Mouse (Mus musculus) adrenal gland, adult 10 weeks (tissue): ENCODE results near the gene Cyp2c65. TPM values are rescaled to one million over a fixed set of nuclear protein-coding genes. Genes with fewer than 3 reads are reported as not detected.

Experiments
- polyA plus RNA-seq: library from polyadenylated mRNA; stranded (reverse); fragments of 350-450 nt; fragmentation: Illumina TruSeq; extraction: RNeasy Lipid Tissue Mini Kit (QIAGEN cat#74804); gene quantifications from one replicate; pipeline ENCODE4 v1.2.3, GENCODE M21; 2014; ENCODE audit warnings: low read depth, low replicate concordance

Cyp2c65 gene
- polyA plus RNA-seq: not detected

DNA sequence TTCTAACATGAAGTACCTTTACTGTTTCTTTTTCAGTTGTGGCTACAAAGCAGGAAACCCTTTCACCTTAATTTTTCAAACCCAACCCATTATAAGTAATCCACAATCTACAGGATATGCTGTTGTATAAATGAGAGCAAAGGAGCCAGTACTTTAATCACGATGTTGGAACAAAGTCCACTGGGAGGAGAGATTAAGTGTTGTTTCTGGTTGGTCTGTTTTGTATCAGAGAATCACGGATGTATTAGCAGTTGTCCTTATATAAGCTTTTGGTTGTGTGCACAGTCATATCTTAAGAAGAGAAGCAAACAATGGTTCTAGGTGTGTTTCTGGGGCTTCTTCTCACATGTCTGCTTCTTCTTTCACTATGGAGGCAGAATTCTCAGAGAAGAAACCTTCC lies at the start of gene Cyp2c65:
Gene Cyp2c65, plus strand, starts transcription at position 297 of the 400 bp plus-strand sequence.

DNA sequence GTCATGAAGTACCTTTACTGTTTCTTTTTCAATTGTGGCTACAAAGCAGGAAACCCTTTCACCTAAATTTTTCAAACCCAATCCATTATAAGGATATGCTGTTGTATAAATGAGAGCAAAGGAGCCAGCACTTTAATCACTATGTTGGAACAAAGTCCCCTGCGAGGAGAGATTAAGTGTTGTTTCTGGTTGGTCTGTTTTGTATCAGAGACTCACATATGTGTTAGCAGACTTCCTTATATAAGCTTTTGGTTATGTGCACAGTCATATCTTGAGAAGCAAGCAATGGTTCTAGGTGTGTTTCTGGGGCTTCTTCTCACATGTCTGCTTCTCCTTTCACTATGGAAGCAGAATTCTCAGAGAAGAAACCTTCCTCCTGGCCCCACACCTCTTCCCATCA lies 52.8 kb downstream of the Cyp2c65 start, which contains the start of gene Cyp2c66:
Gene Cyp2c66, plus strand, starts transcription at position 255 of the 400 bp plus-strand sequence.

Other genes with a start within 250 kb of the Cyp2c65 start
- 30.5 TPM for gene Noc3l, start 241.8 kb upstream of the Cyp2c65 start, polyA plus RNA-seq
- gene Tbc1d12, start 224.4 kb upstream of the Cyp2c65 start, polyA plus RNA-seq: 29.8 TPM
- gene Hells, start 130.1 kb upstream of the Cyp2c65 start, polyA plus RNA-seq: 15.0 TPM
- gene Cyp2c55, start 54.0 kb upstream of the Cyp2c65 start, polyA plus RNA-seq: not detected
- not detected for gene Cyp2c66, start 52.9 kb downstream of the Cyp2c65 start, polyA plus RNA-seq
- not detected for gene Cyp2c29, start 208.4 kb downstream of the Cyp2c65 start, polyA plus RNA-seq